ENCODE assay signal across 19 mouse cellular contexts in genomic region chr10:77016499-77016898, GRCm38 (mm10). TPM values are rescaled to one million over a fixed set of nuclear protein-coding genes. Genes with fewer than 3 reads are reported as not detected.
DNase-seq lines count a peak whose midpoint lies in the region; ATAC-seq and TF ChIP-seq lines count a peak whose summit lies in the region.
"Had no signal": no experiment of that assay in that cellular context is flagged by ENCODE, and none has a peak within 500 bp of the region (broad histone marks: within the 10 kb centered on the region; RNA-seq: fewer than 3 reads in every experiment).

No protein-coding gene starts in this region.

- no peak overlapping the region for H3K4me2 ChIP-seq in midbrain, postnatal 0 days (ENCODE audit: low read depth, low read length, poor library complexity, severe bottlenecking)
- H3K4me2 ChIP-seq: forebrain, embryonic 13.5 days; heart, embryonic 13.5 days; hindbrain, embryonic 15.5 days had no signal

- no peak overlapping the region for H3K27ac ChIP-seq in heart, embryonic 10.5 days
- 0 out of 2 replicates have a peak overlapping the region, but pooled peaks have one; percentile 13 for H3K27ac ChIP-seq in midbrain, embryonic 10.5 days (replicated peaks)
- no peak overlapping the region for H3K27ac ChIP-seq in midbrain, postnatal 0 days (ENCODE audit: low read depth, low read length)
- no peak overlapping the region for H3K27ac ChIP-seq in ES-E14 (ENCODE audit: insufficient read depth, low read depth, low read length, poor library complexity, severe bottlenecking)
- H3K27ac ChIP-seq: embryonic facial prominence, embryonic 10.5 days; forebrain, embryonic 13.5 days; heart, embryonic 13.5 days; hindbrain, embryonic 15.5 days had no signal

- H3K4me1 ChIP-seq in heart, embryonic 10.5 days: no peaks in the 10 kb centered on the region
- peaks cover 10% of the 10 kb centered on the region; the same call in 1 of the 2 replicates for H3K4me1 ChIP-seq in midbrain, embryonic 10.5 days
- no peaks in the 10 kb centered on the region for H3K4me1 ChIP-seq in midbrain, postnatal 0 days (ENCODE audit: insufficient read depth, low read length)
- peaks cover 1 to 10% of the 10 kb centered on the region in 2 experiments; a peak in 2 of 4 replicates for H3K4me1 ChIP-seq in ES-E14 (ENCODE audit: control insufficient read depth in 2 of 2, insufficient read depth in 2 of 2, low read length in 2 of 2, poor library complexity in 1 of 2)
- H3K4me1 ChIP-seq: heart, embryonic 13.5 days; hindbrain, embryonic 15.5 days had no signal

- 54% methylated on average over 8 of the region's 8 CpGs for WGBS in heart, embryonic 10.5 days
- WGBS in midbrain, embryonic 10.5 days: 58% methylated on average over 8 of the region's 8 CpGs
- 37% methylated on average over 8 of the region's 8 CpGs for WGBS in midbrain, postnatal 0 days

- no peak overlapping the region for H3K4me3 ChIP-seq in heart, embryonic 10.5 days
- no peak overlapping the region for H3K4me3 ChIP-seq in midbrain, embryonic 10.5 days
- no peak overlapping the region for H3K4me3 ChIP-seq in midbrain, postnatal 0 days (ENCODE audit: low read depth, low read length)
- peak overlapping the region in 1 of 2 experiments; percentile 35; a peak in 1 of 4 replicates for H3K4me3 ChIP-seq in ES-E14 (ENCODE audit: insufficient read depth in 1 of 2, low read depth in 1 of 2, low read length in 2 of 2, poor library complexity in 1 of 2, severe bottlenecking in 1 of 2)
- H3K4me3 ChIP-seq: embryonic facial prominence, embryonic 10.5 days; forebrain, embryonic 13.5 days; heart, embryonic 13.5 days; hindbrain, embryonic 15.5 days had no signal

- DNase-seq in heart, adult 11 months: peak; percentile 78
- no peak for DNase-seq in heart, embryonic 10.5 days (ENCODE audit: low spot score)
- no peak for DNase-seq in midbrain, embryonic 10.5 days (ENCODE audit: low spot score)
- DNase-seq in midbrain, postnatal 0 days (ENCODE audit: low spot score): no peak
- peak; percentile 20 for DNase-seq in ES-E14 (ENCODE audit: low read depth, low spot score)
- no peak for DNase-seq in c-Kit-positive CD71-positive TER-119-positive erythroid progenitor cells, embryonic 14.5 days (ENCODE audit: low spot score)
- DNase-seq in adrenal gland, adult 8-10 months: no peak
- DNase-seq: adrenal gland, postnatal 14 days; cerebellum, adult 2 months; cerebellum, postnatal 10 days; forebrain, postnatal 0 days; gastrocnemius, postnatal 14 days; heart, postnatal 36 days had no signal

- H3K9me3 ChIP-seq in heart, embryonic 10.5 days: no peaks in the 10 kb centered on the region
- H3K9me3 ChIP-seq in midbrain, embryonic 10.5 days (replicated peaks): no peaks in the 10 kb centered on the region
- no peaks in the 10 kb centered on the region for H3K9me3 ChIP-seq in midbrain, postnatal 0 days (ENCODE audit: low read length)
- no peaks in the 10 kb centered on the region for H3K9me3 ChIP-seq in ES-E14 (ENCODE audit: control insufficient read depth, insufficient read depth, low read depth, low read length)
- H3K9me3 ChIP-seq: embryonic facial prominence, embryonic 10.5 days; forebrain, embryonic 13.5 days; heart, embryonic 13.5 days; hindbrain, embryonic 15.5 days had no signal

- H3K27me3 ChIP-seq in heart, embryonic 10.5 days (ENCODE audit: insufficient read depth, poor library complexity, severe bottlenecking): no peaks in the 10 kb centered on the region
- H3K27me3 ChIP-seq in midbrain, embryonic 10.5 days (ENCODE audit: low read depth, poor library complexity, severe bottlenecking): no peaks in the 10 kb centered on the region
- no peaks in the 10 kb centered on the region for H3K27me3 ChIP-seq in midbrain, postnatal 0 days (ENCODE audit: insufficient read depth, low read length)
- H3K27me3 ChIP-seq: forebrain, embryonic 13.5 days; heart, embryonic 13.5 days; hindbrain, embryonic 15.5 days; Patski had no signal

- no peak for ATAC-seq in midbrain, postnatal 0 days (ENCODE audit: low FRiP score)
- ATAC-seq: forebrain, embryonic 13.5 days; forebrain, postnatal 0 days; inflammation-experienced regulatory T-cells, adult 6 months; Patski had no signal

- no peak overlapping the region for H3K9ac ChIP-seq in midbrain, postnatal 0 days (replicated peaks; ENCODE audit: low read length, poor library complexity, severe bottlenecking)
- H3K9ac ChIP-seq in ES-E14 (ENCODE audit: insufficient read depth, low read depth, low read length, poor library complexity, severe bottlenecking): no peak overlapping the region
- H3K9ac ChIP-seq: forebrain, embryonic 13.5 days; forebrain, postnatal 0 days; heart, embryonic 13.5 days; hindbrain, embryonic 15.5 days had no signal

- no peak for TF ChIP-seq CTCF in midbrain, postnatal 0 days (IDR thresholded peaks at IDR 0.05)

- H3K36me3 ChIP-seq in heart, embryonic 10.5 days: no peaks in the 10 kb centered on the region
- H3K36me3 ChIP-seq in midbrain, embryonic 10.5 days: no peaks in the 10 kb centered on the region
- no peaks in the 10 kb centered on the region for H3K36me3 ChIP-seq in midbrain, postnatal 0 days (ENCODE audit: insufficient read depth, low read length)
- no peaks in the 10 kb centered on the region for H3K36me3 ChIP-seq in ES-E14 (ENCODE audit: control insufficient read depth, insufficient read depth, low read length, poor library complexity, severe bottlenecking)
- H3K36me3 ChIP-seq: embryonic facial prominence, embryonic 10.5 days; heart, embryonic 13.5 days; hindbrain, embryonic 15.5 days had no signal

- in situ Hi-C loops in ES-E14 (cut with MboI; ENCODE audit: low sequenced_read_pairs in 2 of 2, unreplicated experiment in 2 of 2): loop anchor here in 1 of 2 experiments (10.0 kb wide), 1 partner anchor 182 kb away; no protein-coding TSS in a partner anchor

TF ChIP-seq in ES-E14, 5 proteins besides CTCF, POLR2A, EP300 and RAD21:
- TF ChIP-seq ZC3H11A (IDR thresholded peaks at IDR 0.05; ENCODE audit: borderline replicate concordance, low read depth, low read length) (no peak), CHD2 (IDR thresholded peaks at IDR 0.05; ENCODE audit: low read depth, low read length) (no peak), HCFC1 (IDR thresholded peaks at IDR 0.05; ENCODE audit: borderline replicate concordance, insufficient read depth, low read length) (no peak), ZNF384 (IDR thresholded peaks at IDR 0.05; ENCODE audit: low read depth, low read length) (no peak), MAFK (IDR thresholded peaks at IDR 0.05; ENCODE audit: insufficient read depth, low read depth, low read length) (no peak)

RNA-seq across cellular contexts. Expression of gene Slc19a1, which starts 15.5 kb away (rescaled TPM):
- 18.7 and 26.5 TPM in 2 replicates for polyA plus RNA-seq in heart, embryonic 10.5 days (2016; fragmentation: Nextera tagmentation; extraction: Ambion mirVana)
- 37.2 and 37.9 TPM in 2 replicates for polyA plus RNA-seq in midbrain, embryonic 10.5 days (2016; fragmentation: Nextera tagmentation; extraction: Ambion mirVana)
- 38.1 and 47.0 TPM in 2 replicates for total RNA-seq in midbrain, postnatal 0 days (2014; rRNA removed)
- polyA plus RNA-seq in midbrain, postnatal 0 days (2015; fragmentation: Nextera tagmentation; extraction: Ambion mirVana): 44.1 and 44.9 TPM in 2 replicates
- 32.4 and 47.5 TPM in 2 replicates for total RNA-seq in ES-E14 (2012; rRNA removed)
- 10 to 100 TPM; 15.9 to 21.1 (median 18.1) TPM for total RNA-seq in adrenal gland, adult 8-10 months (2022)

RNA-seq across cellular contexts. Expression of gene Pcbp3, which starts 54.8 kb away (rescaled TPM):
- polyA plus RNA-seq in heart, embryonic 10.5 days (2016; fragmentation: Nextera tagmentation; extraction: Ambion mirVana): 14.3 and 23.2 TPM in 2 replicates
- 83.1 and 85.4 TPM in 2 replicates for polyA plus RNA-seq in midbrain, embryonic 10.5 days (2016; fragmentation: Nextera tagmentation; extraction: Ambion mirVana)
- 50.0 and 52.4 TPM in 2 replicates for total RNA-seq in midbrain, postnatal 0 days (2014; rRNA removed)
- polyA plus RNA-seq in midbrain, postnatal 0 days (2015; fragmentation: Nextera tagmentation; extraction: Ambion mirVana): 74.4 and 76.3 TPM in 2 replicates
- 7.9 and 8.7 TPM in 2 replicates for total RNA-seq in ES-E14 (2012; rRNA removed)
- total RNA-seq in adrenal gland, adult 8-10 months (2022): 10 to 100 TPM; 31.7 to 46.9 (median 35.9) TPM

Comparison
In these comparisons a context has a peak if more than half of its experiments do, and no peak if none do; other contexts are left out.
1. DNase-seq: peak in heart, adult 11 months (single experiment) and ES-E14 (single experiment); none in heart, embryonic 10.5 days (single experiment), midbrain, embryonic 10.5 days (single experiment), midbrain, postnatal 0 days (single experiment), c-Kit-positive CD71-positive TER-119-positive erythroid progenitor cells, embryonic 14.5 days (single experiment) and adrenal gland, adult 8-10 months (single experiment).